Mouse (Mus musculus): ENCODE results near the gene Snap23. TPM values are rescaled to one million over a fixed set of nuclear protein-coding genes. Genes with fewer than 3 reads are reported as not detected.
"Not testable (repeated sequence)": the region's sequence is repeated elsewhere in the genome, so short reads cannot be mapped to it uniquely, and the experiment has no call there.

Snap23 gene
- 10 to 100 TPM; 19.8 to 20.0 TPM for total RNA-seq (2021)

DNA sequence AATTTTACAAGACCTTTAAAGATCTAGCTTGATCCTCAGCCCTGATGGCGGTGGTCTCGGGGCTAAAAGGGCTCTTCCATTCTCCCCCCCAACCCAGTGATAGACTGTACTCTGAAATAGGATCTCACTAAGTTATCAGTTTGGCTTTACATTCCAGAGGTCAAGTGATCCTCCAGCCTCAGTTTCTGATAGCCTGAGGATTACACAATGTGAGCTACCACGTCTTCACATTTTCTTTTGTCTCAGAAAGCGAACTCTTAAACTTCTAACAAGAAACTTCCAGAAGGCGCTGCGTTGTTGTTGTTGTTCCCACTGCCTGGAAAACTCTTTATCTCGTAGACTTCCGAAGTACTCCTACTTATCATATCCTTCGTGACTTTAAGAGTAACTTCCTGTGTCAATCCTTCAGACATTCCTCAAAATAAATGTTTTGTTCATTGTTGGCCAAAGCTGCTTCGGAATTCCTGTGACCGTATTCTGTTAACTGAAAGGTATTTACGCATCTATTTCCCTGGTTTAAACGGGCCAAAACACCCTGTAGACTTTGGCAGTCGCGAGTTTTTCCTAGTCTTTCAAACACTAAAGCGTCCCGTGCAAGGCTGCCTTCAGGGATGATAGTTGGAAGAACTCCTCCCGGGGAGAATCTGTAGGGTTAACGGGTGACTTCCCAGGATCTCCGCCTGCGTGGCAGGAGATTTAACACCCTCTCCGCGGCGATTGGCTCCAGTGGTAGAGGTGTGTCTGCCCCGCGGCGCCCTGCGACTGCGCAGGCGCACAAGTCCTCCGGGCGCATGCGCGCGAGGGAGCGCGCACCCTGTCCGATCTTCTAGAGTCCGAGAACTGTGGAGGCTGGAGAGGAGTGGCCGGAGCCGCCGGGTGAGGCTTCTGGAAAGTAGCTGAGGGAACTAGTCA, at the start of gene Snap23:
TSS of gene Snap23 (plus strand) at position 786 of the 912 bp plus-strand sequence.
- intact Hi-C loops (cut with DNase I): no loop called here
- peak; percentile 93 for DNase-seq

DNA sequence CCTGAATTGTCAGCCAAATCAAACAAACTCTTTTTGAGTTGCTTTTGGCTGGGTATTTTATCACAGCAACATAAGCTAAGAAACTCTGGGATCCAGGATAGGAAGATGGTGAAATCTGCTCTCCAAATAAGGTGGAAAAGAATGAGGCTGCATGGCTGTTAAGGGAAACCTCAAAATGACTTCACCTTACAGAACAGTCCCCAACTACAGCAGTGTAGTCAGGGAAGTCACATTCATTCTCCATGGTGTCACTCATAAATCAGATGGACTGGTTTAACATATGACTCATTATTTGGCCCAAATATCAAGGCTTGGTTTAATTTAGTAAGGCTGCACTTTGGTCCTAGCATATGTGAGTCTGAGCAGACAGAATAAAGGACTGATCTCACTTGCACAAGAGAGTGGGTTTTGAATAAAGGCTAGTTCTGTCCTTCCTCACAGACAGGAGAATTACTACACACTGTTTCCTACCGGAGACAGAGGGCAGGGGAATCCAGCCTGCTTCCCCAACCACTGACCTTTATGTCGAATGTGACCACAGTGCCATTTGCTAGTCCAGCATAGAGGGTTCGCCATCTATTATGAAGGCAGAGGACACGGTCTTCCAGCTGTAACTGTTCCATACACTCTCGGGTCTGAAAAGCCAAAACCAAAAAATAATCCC, 48.8 kb upstream of the Snap23 start:
- no peak for DNase-seq
- intact Hi-C loops (cut with DNase I): no loop called here

DNA sequence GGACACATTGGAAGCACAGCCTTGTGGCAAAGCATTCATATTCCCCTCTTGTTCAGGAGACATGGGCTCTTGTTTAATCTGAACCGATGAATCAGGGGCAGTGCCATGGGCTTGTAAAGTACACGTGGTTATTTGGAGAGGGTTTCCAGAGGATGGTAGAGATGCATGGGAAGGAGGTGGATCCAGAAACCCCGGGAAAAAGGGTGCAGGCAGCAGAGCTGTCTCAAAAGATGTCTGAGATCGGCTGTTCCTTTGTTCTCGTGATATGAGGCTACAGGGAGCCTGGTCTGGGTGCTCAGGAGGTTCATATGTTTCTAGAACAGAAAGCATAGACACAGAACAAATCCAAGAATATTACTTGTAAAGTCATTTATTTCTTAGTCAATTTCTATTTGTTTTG, 40.7 kb upstream of the Snap23 start:
- DNase-seq: no peak
- intact Hi-C loops (cut with DNase I): loop anchor here (10.0 kb wide), 1 partner anchor 142 kb away; no protein-coding TSS in a partner anchor

DNA sequence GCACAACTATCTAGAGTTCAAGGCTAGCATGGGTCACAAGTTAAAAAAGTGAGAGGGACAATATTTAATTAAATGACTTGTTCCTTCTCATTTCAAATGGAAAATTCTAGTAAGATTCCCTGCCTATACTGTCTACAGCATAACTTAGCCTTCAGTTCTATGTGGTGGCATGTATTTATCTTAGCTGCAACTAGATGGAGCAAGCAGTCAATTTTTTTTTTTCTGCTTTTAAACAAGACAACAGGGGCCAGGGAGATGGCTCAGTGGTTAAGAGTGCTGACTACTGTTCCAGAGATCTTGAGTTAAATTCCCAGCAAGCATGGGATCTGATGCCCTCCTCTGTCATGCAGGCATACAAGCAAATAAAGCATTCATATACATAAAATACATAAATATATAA, 37.9 kb upstream of the Snap23 start:
- no peak for DNase-seq
- intact Hi-C loops (cut with DNase I): loop anchor here (10.0 kb wide), 1 partner anchor 145 kb away; no protein-coding TSS in a partner anchor

DNA sequence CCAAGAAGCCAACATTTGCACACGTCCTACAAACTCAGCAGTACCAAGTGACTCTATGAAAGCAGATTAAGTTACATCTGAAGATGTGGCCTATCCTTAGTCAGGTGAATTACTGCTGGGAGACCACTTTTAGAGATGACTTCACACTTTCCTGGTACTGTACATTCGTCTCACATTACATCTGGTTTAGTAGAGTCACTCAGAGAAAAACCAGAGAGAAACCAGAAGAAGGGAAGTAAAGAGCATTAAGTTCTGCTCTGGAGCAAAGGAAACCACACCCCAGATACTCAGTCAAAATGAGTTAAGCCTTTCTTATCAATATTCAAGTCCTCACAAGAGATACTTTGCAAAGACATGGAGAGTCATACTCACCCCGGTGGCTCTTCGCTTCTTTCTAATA, 36.2 kb upstream of the Snap23 start:
- intact Hi-C loops (cut with DNase I): no loop called here
- no peak for DNase-seq

DNA sequence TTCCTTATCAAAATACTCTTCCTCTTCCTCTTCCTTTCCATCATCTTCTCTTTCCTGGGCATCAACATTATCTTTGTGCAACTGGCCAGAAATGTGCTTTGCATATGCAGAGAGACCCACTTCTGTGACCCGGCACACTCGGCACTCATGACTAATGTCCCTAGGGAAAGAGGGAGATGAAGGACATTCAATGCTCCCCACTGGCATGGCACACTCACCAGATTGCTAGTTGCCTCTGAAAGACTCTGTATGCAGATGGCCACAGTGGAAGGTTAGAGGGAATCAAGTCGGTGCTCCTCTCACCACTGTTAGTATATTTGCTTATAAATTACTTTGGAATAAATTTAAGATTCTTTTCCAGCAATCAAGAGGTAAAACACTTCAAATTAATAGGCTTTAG, 28.1 kb upstream of the Snap23 start:
- DNase-seq: peak; percentile 14
- intact Hi-C loops (cut with DNase I): no loop called here

DNA sequence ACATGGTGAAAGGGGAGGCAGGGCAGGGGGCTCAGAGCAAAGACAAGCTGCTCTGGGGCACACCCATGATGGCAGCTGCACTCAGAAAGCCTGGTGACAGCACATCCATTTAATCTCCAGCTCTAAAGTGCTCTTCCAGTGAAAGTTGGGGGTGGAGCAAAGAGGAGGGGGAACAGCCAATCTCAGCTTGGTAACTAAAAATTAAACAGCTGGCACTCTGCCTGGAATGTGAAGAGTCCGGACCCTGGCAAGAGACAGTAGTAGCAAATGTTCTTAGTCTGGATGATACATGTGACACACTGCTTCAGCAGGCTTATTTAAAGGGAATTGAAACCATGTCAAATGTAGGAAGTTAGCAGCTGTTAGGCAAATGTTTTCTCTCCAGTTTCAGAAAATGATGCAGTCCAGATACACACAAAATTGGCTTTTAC, 27.7 kb upstream of the Snap23 start:
- intact Hi-C loops (cut with DNase I): no loop called here
- peak; percentile 73 for DNase-seq

DNA sequence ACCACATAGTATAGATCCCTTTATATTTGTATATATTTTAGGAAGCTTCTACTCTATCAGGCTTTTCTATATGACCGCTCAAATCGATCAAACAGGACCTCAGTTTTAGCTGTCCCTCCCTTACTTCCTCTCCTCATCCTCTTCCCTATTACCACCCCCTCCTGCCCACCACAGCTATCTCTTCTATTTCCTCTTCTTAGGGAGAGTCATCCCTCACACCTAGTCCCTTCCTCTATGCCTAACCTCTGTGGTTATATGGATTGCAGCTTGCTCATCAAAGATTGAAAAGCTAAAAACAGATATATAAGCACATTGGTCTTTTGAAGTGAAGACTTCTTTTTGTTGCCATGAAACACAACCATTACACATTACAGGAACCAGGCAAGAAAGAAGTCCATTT, 22.7 kb upstream of the Snap23 start:
- intact Hi-C loops (cut with DNase I): no loop called here

DNA sequence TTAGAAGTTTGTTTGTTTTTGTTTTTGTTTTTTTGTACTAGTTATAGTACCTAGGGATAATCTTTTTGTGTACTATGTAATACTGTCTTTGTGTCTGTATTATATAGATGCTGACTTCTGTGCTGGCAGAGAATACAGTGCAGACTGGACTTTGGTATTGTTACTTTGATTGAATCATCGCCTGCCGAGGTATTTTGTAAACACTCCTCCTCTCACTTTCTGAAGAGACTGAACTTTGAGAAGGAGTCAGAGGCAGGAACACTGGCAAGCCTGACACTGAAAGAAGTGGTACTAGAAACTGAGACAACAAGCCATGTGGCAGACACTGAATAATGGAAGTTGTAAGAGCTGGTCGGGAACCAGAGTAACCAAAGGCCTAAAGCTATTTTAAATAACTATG, 10.6 kb upstream of the Snap23 start:
- intact Hi-C loops (cut with DNase I): no loop called here
- no peak for DNase-seq

More for the DNA sequence above, 22.7 kb upstream of the Snap23 start:
- DNase-seq: no peak

DNA sequence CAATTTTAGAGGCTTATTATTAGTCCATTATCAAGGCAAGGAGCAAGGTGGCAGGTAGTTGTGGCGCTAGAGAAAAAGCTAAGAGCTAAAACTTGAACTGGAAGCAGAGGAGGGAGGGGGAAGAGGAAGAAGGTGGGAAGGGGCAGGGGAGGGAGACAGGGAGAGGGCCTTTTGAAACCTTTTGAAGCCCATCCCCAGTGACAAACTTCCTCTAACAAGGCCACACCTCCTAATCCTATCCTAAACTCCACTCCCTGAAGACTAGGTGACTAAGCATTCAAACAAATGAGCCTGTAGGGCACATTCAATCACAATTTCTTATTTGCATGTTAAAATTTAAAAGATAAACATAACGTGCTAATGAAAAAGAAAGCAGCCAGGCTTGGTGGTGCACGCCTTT, 8.7 kb upstream of the Snap23 start:
- intact Hi-C loops (cut with DNase I): no loop called here
- no peak for DNase-seq

DNA sequence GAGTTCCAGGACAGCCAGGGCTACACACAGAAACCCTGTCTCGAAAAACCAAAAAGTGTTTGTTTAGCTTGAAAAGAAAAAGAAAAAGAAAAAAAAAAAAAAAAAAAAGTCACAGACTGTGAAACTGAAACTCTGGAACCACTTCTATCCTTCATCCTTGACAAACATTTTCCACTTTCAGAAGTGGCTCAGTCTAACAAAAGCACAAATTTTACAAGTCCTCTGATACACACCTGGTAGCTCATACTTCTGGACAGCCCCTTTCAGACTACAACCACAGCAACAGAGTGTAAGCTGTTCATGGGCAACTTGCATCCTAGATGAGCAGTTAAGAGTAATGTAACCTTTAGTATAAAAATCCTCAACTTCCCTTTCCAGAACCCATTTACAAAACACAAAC, 5.9 kb upstream of the Snap23 start:
- intact Hi-C loops (cut with DNase I): no loop called here
- no peak for DNase-seq

DNA sequence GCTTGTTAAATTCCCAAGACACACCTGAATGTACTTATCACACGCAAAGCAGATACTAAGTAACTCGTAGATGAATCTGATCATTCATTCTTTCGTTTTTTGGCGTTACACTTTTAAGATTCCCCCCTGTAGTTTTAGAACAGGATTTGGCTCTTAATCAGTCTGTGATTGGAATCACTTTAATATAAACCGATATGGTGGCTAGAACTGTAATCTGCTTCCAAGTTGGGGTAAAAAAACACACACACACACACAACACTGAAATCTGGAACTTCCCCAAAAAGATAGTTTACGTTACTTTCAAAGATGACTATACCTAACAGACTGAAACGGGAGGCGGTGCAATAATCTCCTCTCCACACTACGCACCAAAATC, 4.6 kb upstream of the Snap23 start:
- intact Hi-C loops (cut with DNase I): no loop called here
- no peak for DNase-seq

DNA sequence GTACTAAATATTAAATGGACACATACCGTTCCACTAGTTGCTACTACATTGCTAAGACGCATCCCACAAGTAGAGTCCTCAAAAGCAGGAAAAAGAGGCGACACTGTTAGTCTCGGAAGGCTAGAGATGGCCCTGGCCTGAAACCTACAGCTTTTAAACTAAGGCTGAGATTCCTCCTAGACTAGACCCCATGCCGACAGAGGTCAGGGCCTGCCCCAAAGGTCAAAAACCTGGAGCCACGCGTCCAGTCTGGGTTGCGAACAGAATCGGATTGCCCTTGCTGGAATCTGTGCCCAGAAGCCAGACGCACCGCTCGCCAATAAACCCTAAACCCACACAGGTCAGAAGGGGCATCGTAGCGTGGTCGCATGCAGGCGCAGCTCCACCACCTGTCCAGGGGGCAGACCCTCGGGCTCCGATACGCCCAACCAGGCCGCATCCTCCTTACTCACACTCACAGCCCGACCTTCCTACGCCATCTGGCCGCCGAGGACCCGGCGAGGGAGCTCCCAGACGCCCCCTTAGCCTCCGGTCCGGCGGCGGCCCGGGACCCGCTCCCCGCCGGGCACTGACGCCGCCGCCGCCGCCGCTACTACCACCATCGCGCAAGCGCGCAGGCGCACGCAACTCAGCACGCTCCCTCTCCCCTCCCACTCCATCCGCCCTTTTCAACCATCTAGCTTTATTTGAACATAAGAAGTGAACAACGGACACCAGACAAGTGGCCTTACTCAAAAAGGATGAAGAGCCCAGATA, 4.1 kb upstream of the Snap23 start, which contains the start of gene Zfp106:
TSS of gene Zfp106 (minus strand) at position 609 of the 756 bp plus-strand sequence.
- intact Hi-C loops (cut with DNase I): no loop called here
- DNase-seq: peak; percentile 89

DNA sequence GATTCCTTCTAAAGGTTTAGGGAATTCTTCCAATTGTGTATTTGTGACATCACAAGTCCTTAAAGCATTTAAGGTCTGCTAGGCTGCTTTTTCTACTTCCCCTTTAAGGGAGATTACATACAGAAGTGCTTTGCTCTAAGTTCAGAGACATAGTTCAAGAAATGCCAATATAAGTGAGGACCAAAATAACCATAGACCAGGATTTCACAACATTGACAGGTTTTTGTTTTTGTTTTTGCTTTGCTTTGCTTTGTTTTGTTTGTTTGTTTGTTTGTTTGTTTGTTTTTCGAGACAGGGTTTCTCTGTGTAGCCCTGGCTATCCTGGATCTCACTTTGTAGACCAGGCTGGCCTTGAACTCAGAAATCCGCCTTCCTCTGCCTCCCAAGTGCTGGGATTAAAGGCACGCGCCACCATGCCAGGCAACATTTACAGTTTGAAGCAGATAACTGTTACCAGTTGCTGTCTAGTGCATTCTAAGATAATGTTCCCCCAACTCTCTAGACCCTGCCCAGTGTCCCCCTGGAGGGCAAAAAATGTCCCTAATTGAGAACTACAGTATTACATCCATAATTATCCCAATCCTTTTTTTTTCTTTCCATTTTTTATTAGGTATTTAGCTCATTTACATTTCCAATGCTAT, 2.8 kb upstream of the Snap23 start:
- DNase-seq; intact Hi-C loops (cut with DNase I): not testable (repeated sequence)

DNA sequence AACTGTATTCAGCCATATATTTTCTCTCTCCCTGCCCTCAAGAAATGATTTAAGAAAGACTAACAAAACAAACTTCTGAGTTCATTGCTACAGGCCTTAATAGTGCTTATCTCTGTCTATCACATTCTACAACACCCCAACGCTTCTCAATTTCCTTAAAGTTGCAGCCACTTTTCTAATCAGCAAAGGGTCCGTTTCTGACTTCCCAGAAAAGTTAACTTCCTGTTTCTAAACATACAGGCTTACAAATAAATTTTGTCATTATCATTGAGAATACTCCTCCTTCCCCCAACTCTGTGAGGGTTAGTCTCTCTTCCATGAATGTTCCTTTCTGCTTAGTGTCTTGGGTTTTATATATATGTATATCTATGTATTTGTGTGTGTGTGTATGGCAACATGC, 2.1 kb upstream of the Snap23 start:
- DNase-seq: no peak
- intact Hi-C loops (cut with DNase I): no loop called here

DNA sequence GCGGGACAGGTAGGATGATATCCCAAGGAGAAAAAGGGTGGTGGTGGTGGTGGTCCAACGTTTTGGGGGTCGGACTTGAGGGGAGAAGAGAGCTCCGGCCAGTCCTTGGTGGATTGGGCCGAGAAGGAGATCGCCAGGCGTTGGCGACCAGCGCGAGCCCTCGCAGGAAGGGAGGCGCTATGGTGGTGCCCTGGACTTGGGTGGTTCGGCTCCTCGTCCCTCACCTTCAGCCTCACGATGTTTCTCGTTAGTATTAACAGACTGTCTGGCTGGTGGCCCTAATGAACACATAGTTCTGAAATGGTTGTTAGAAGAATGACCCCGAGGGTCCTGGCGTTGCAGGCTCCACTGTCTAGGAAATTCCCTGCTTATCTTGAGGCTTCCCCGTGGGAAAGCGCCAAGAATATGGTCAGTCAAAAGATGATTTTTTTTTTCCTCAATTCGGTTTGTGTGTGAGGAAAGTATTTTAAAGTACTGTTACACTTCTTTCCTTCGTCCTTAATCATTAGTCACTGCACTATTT, 388 bp downstream of the Snap23 start:
- DNase-seq: no peak
- intact Hi-C loops (cut with DNase I): no loop called here

DNA sequence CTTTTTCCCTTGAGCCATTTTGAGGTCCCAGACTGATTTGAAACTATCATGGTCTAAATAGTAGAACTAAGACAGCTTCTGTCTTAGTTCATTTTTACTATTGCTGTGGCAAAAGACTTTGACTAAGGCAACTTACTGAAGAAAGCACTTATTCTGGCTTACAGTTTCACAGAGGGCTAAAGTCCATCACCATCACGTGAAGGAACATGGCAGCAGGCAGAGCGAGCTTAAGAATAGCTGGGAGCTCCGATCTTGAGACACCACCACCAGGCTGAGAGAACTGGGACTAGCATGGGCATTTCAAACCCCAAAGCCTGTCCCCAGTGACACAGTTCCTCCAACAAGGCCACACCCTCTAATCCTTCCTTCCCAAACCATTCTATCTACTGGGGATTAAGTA, 3.6 kb downstream of the Snap23 start:
- no peak for DNase-seq
- intact Hi-C loops (cut with DNase I): no loop called here

DNA sequence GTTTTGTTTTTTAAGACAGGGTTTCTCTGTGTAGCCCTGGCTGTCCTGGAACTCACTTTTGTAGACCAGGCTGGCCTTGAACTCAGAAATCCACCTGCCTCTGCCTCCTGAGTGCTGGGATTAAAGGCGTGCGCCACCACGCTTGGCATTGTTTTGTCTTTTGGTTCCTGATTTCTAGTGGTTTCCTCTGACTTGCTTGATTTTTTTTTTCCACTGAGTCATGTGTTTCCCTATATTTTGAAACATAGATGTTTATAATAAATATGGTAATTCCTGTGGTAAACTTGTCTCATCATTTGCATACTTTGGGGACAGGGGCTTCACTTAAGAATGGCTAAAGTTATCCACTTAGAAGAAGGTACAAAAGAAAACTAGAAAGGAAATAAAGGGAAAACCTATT, 4.7 kb downstream of the Snap23 start:
- intact Hi-C loops (cut with DNase I); DNase-seq: not testable (repeated sequence)

DNA sequence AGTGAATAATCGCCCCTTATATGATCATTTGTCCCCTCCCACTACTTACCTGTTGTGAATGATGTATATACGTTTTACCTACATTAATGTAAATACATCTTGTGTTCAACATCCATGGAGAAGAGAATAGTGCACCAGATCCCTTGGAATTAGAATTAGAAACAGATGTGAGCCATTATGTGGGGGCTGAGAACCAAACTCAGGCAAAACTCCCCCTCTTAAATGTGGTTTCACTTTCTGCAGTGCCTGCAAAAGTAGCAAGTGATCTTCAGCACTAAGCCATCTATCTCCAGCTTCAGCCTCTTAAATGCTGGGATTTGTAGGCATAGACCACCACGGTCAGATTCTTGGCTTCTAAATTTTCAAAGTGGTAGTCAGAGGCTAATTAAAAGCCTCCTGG, 7.7 kb downstream of the Snap23 start:
- intact Hi-C loops (cut with DNase I): no loop called here

DNA sequence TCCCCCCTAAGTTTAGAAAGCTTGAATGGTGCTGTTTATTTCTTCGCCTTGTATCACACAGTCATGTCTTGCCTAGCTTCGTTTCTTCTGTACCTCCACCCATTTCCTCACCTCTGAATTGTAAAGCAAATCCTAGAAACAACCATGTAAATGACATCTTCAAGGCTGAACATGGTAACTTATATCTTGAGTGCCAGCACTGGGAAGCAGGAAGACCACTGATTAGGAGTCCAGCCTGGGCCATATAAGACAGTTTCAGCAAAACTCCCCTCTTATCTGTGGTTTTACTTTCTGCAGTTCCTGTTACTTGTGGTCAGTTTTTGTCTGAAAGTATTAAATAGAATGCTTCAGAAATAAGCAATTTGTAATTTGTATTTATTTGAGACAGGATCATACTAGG, 8.5 kb downstream of the Snap23 start:
- intact Hi-C loops (cut with DNase I): no loop called here
- no peak for DNase-seq

More for the DNA sequence above, 7.7 kb downstream of the Snap23 start:
- DNase-seq: no peak

Data from left cerebral cortex, postnatal 4 days (tissue).